Mouse (Mus musculus): Measurements from ENCODE around the gene Ankle2. TPM values are rescaled to one million over a fixed set of nuclear protein-coding genes. Genes with fewer than 3 reads are reported as not detected.

Ankle2 gene
- total RNA-seq, 2 experiments from 2014 or later: 31.5 to 41.6 TPM

- ATAC-seq (replicated peaks; ENCODE audit: low FRiP score, poor library complexity, severe bottlenecking): no peak
Measured at GRCm38 (mm10) chr5:110276910-110277309, 46.1 kb downstream of the Ankle2 start.

GRCm38 (mm10) chr5:110281984-110282383, 51.2 kb downstream of the Ankle2 start:
- no peak for ATAC-seq (replicated peaks; ENCODE audit: low FRiP score, poor library complexity, severe bottlenecking)

- peak; percentile 48 for ATAC-seq (replicated peaks; ENCODE audit: low FRiP score, poor library complexity, severe bottlenecking)
Measured at GRCm38 (mm10) chr5:110284536-110284935, 53.7 kb downstream of the Ankle2 start.

- ATAC-seq (replicated peaks; ENCODE audit: low FRiP score, poor library complexity, severe bottlenecking): peak; percentile 12; the same call in 1 of the 2 replicates
Measured at GRCm38 (mm10) chr5:110285156-110285555, 54.4 kb downstream of the Ankle2 start.

GRCm38 (mm10) chr5:110285770-110286445, 55.1 kb downstream of the Ankle2 start, which contains the start of the genes Pxmp2 and Pole:
Gene Pxmp2, minus strand, starts transcription at chr5:110286186.
Gene Pole, plus strand, starts transcription at chr5:110286306.
- peak; percentile 89 for ATAC-seq (replicated peaks; ENCODE audit: low FRiP score, poor library complexity, severe bottlenecking)

GRCm38 (mm10) chr5:110286446-110287083, 55.8 kb downstream of the Ankle2 start:
- ATAC-seq (replicated peaks; ENCODE audit: low FRiP score, poor library complexity, severe bottlenecking): peak; percentile 58

- ATAC-seq (replicated peaks; ENCODE audit: low FRiP score, poor library complexity, severe bottlenecking): no peak
Measured at GRCm38 (mm10) chr5:110287084-110287475, 56.3 kb downstream of the Ankle2 start.

- no peak for ATAC-seq (replicated peaks; ENCODE audit: low FRiP score, poor library complexity, severe bottlenecking)
Measured at GRCm38 (mm10) chr5:110291649-110292048, 60.8 kb downstream of the Ankle2 start.

- no peak for ATAC-seq (replicated peaks; ENCODE audit: low FRiP score, poor library complexity, severe bottlenecking)
Measured at GRCm38 (mm10) chr5:110296637-110297036, 65.8 kb downstream of the Ankle2 start.

GRCm38 (mm10) chr5:110300591-110300990, 69.8 kb downstream of the Ankle2 start:
- no peak for ATAC-seq (replicated peaks; ENCODE audit: low FRiP score, poor library complexity, severe bottlenecking)

Other genes starting within 250 kb of the Ankle2 start
- 8.2 and 12.3 TPM in 2 replicates for gene Zfp932, start 234.5 kb upstream of the Ankle2 start, total RNA-seq (2015; ENCODE audit: low replicate concordance)
- gene Zfp932, start 234.5 kb upstream of the Ankle2 start, total RNA-seq (2017; ENCODE audit: low replicate concordance): 8.6 and 24.5 TPM in 2 replicates
- 8.6 TPM in 1 of 2 replicates, not detected in the other for gene Gm17655, start 158.5 kb upstream of the Ankle2 start, total RNA-seq (2015; ENCODE audit: low replicate concordance)
- gene Gm17655, start 158.5 kb upstream of the Ankle2 start, total RNA-seq (2017; ENCODE audit: low replicate concordance): 2.0 and 6.8 TPM in 2 replicates
- gene Gm35315, start 136.6 kb upstream of the Ankle2 start, total RNA-seq (2015; ENCODE audit: low replicate concordance): not detected in 2 replicates
- 0.17 and 1.4 TPM in 2 replicates for gene Gm35315, start 136.6 kb upstream of the Ankle2 start, total RNA-seq (2017; ENCODE audit: low replicate concordance)
- not detected in 2 replicates for gene Plcxd1, start 131.0 kb upstream of the Ankle2 start, total RNA-seq (2015; ENCODE audit: low replicate concordance)
- gene Plcxd1, start 131.0 kb upstream of the Ankle2 start, total RNA-seq (2017; ENCODE audit: low replicate concordance): not detected in 2 replicates
- gene Gtpbp6, start 122.8 kb upstream of the Ankle2 start, total RNA-seq (2015; ENCODE audit: low replicate concordance): 1.5 TPM in 1 of 2 replicates, not detected in the other
- 2.1 and 2.2 TPM in 2 replicates for gene Gtpbp6, start 122.8 kb upstream of the Ankle2 start, total RNA-seq (2017; ENCODE audit: low replicate concordance)
- 1.5 and 4.0 TPM in 2 replicates for gene Zfp605, start 120.9 kb upstream of the Ankle2 start, total RNA-seq (2015; ENCODE audit: low replicate concordance)
- gene Zfp605, start 120.9 kb upstream of the Ankle2 start, total RNA-seq (2017; ENCODE audit: low replicate concordance): 1.1 and 1.5 TPM in 2 replicates
- gene Chfr, start 95.2 kb upstream of the Ankle2 start, total RNA-seq (2015; ENCODE audit: low replicate concordance): 53.5 and 67.8 TPM in 2 replicates
- gene Chfr, start 95.2 kb upstream of the Ankle2 start, total RNA-seq (2017; ENCODE audit: low replicate concordance): 69.3 and 97.0 TPM in 2 replicates
- gene Golga3, start 54.3 kb upstream of the Ankle2 start, total RNA-seq (2015; ENCODE audit: low replicate concordance): 5.6 and 11.1 TPM in 2 replicates
- 18.4 and 19.8 TPM in 2 replicates for gene Golga3, start 54.3 kb upstream of the Ankle2 start, total RNA-seq (2017; ENCODE audit: low replicate concordance)
- gene Pgam5, start 38.9 kb downstream of the Ankle2 start, total RNA-seq (2015; ENCODE audit: low replicate concordance): 11.9 and 14.0 TPM in 2 replicates
- 9.6 and 13.9 TPM in 2 replicates for gene Pgam5, start 38.9 kb downstream of the Ankle2 start, total RNA-seq (2017; ENCODE audit: low replicate concordance)
- gene Pxmp2, start 55.2 kb downstream of the Ankle2 start, total RNA-seq (2015; ENCODE audit: low replicate concordance): 4.2 and 8.6 TPM in 2 replicates
- 0.94 and 3.6 TPM in 2 replicates for gene Pxmp2, start 55.2 kb downstream of the Ankle2 start, total RNA-seq (2017; ENCODE audit: low replicate concordance)
- 27.6 and 46.1 TPM in 2 replicates for gene Pole, start 55.3 kb downstream of the Ankle2 start, total RNA-seq (2015; ENCODE audit: low replicate concordance)
- gene Pole, start 55.3 kb downstream of the Ankle2 start, total RNA-seq (2017; ENCODE audit: low replicate concordance): 24.4 and 25.5 TPM in 2 replicates
- gene P2rx2, start 112.2 kb downstream of the Ankle2 start, total RNA-seq (2015; ENCODE audit: low replicate concordance): not detected in 2 replicates
- not detected in 2 replicates for gene P2rx2, start 112.2 kb downstream of the Ankle2 start, total RNA-seq (2017; ENCODE audit: low replicate concordance)
- not detected in 2 replicates for gene Lrcol1, start 113.7 kb downstream of the Ankle2 start, total RNA-seq (2015; ENCODE audit: low replicate concordance)
- not detected in 2 replicates for gene Lrcol1, start 113.7 kb downstream of the Ankle2 start, total RNA-seq (2017; ENCODE audit: low replicate concordance)
- gene Fbrsl1, start 217.5 kb downstream of the Ankle2 start, total RNA-seq (2015; ENCODE audit: low replicate concordance): 6.3 and 9.6 TPM in 2 replicates
- 4.9 and 7.9 TPM in 2 replicates for gene Fbrsl1, start 217.5 kb downstream of the Ankle2 start, total RNA-seq (2017; ENCODE audit: low replicate concordance)